Mouse (Mus musculus) cerebellum, postnatal 25 days (tissue): Measurements from ENCODE around the gene Gm49378.

Experiments
- DNase-seq, 2 experiments: peaks; one replicate each; pipeline ENCODE4 v3.0.0; 2021; ENCODE audit warnings: mixed read lengths in 2 of 2

The Gm49378 gene

DNA sequence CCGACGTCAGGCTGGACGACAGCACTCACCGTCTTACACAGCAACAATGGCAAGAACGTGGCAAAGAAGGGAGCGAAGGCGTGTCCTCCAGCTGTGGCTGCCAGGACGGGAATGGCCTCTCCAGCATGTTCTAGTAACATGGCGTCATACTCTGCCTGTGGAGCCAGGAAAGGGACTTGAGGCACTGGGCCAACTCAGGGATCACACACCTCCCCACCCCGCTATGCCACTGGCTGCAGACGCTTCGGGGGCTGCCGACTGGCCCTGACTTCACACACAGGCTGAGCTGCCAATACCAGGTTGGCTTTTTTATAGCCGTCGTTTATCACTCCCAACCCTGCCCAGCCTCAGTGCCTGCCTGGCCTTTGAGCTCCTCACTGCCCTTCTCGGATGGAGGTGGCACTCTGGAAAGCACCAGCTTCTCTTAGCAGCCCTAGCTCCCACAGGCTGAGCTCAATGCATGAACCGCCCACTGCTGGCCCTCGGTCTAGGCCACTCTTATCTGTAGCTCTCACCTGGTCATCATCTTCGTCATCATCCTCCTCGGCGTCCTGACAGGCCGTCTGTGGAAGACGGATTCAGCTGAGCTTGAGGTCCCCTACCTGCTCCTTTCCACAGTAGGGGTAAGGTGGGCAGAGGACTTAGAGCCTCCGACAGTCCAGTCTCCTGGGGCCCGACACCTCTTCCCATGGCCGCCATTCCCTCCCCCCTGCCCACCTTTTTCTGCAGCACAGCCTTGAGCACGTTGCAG is 9.4 kb downstream of the Gm49378 start:
- no peak for DNase-seq

DNA sequence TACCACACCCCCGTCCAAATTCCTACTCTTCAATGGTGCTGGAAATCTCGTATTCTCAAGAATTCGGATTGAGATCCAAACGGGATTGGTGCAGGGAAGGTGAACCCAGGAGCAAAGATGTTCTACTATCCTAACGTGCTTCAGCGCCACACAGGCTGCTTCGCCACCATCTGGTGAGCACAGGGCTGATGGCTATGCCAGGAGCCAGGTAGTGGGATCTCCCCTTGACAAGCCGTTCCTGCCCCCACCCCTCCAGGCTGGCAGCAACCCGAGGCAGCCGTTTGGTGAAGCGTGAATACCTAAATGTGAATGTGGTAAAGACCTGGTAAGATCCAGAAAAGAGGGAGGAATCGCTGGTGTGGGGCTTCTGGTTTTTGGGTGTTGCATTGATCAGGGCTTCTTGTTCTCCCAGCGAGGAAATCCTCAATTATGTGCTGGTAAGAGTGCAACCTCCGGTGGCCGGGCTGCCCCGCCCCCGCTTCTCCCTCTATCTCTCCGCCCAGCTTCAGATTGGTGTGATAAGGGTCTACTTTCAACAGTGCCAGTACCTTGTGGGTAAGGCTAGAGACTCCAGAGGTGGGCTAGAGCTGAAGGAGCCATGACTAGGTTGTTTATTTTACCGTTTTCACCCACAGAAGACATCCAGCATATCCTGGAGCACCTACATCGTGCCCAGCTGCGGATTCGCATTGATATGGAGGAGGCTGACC is 19.1 kb downstream of the Gm49378 start:
- peak; percentile 55 to 65 for DNase-seq

DNA sequence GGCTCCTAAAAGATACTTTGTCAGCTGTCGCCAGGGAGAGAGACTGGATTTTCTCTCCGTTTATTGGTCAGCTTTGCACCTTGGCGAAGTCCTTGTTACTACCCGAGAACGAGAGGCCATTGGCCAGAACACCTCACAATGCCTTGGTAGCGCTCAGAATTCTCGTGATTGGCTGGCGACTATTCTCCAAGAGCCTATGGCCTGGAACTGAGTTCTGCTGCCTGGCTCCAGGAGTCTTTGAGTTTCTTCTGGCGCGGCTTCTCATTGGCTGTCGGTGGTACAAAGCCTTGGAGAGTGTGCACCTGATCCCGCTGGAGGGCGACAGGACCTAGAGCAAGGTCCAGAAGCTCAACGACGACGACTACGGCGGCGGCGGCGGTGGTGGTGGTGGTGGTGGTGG is 19.9 kb downstream of the Gm49378 start, which contains the start of gene Rec8:
Gene Rec8, plus strand, starts transcription at position 216 of the 400 bp plus-strand sequence.
- DNase-seq = peak; percentile 67 to 77

DNA sequence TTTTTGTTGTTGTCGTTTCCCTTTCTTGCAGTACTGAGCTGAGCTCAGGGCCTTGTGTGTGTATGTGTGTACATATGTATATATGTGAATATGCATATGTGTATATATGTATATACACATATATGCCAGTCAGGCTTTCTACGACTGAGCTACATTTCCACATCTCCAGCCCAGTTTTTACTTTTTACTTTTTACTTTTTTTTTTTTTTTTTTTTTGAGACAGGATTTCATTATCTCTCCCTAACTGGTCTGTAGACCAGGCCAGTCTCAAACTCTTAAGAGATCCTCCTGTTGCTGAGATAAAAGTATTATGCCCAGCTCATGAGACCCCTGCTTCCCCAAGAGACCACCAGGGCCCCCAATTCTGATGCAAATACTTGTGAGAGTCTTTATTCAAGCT is 20.9 kb downstream of the Gm49378 start:
- no peak for DNase-seq

DNA sequence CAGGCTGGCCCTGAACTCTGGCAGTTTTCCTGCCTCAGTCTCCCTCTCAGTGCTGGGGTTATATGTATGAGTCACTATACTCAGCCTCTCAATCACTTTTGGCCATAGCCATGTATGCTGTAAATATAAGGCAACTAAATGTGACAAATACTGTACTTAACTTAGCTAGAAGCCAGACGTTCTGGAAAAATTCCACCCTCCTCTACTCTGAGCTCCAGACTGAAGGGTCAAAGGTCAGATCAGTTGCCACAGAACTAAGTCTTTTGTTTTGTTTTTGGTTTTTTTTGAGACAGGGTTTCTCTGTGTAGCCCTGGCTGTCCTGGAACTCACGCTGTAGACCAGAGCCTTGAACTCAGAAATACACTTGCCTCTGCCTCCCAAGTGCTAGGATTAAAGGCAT is 21.8 kb downstream of the Gm49378 start:
- DNase-seq = no peak

DNA sequence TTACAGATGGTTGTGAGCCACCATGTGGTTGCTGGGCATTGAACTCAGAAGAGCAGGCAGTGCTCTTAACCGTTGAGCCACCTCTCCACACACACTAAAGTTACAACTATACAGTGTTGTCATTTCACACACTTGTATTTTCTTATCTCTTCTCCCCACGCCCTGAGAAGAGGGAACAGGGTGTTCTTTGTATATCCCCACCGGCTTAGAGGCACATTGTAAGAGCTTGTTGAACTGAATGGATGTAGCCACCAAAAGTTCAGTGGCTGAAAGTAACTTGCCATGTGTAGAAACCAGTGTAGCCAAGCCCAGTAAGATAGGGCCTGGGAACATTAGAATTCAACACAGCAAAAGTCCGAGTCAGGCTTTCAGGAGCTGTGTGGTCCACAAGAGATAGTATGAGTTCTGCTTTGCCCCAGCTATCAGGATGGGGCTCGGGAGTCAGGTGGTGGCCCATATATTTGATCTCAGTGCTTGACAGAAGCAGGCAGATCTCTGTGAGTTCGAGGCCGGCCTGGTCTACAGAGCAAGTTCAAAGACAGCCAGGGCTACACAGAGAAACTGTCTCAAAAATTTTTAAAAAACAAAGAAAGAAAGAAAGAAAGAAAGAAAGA is 23.0 kb downstream of the Gm49378 start:
- no peak for DNase-seq

DNA sequence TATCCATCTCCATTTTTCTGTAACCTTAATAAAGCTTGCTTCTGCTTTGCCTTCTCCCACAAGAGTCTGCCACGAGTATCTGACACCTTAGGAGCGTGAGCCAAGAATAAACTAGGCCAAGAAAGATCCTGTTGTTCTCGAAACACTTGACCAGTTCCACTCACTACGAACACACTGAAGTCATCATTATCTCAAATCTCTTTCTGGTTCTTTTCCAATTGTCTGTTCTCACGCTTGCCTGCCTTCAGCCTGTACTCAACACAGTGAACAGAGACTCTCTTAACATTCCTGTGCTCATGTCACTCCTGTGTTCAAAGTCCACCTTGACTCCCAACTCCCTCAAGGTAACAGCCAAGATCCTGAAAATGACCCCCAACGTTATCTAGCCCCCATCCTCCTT is 24.3 kb downstream of the Gm49378 start:
- DNase-seq = no peak

DNA sequence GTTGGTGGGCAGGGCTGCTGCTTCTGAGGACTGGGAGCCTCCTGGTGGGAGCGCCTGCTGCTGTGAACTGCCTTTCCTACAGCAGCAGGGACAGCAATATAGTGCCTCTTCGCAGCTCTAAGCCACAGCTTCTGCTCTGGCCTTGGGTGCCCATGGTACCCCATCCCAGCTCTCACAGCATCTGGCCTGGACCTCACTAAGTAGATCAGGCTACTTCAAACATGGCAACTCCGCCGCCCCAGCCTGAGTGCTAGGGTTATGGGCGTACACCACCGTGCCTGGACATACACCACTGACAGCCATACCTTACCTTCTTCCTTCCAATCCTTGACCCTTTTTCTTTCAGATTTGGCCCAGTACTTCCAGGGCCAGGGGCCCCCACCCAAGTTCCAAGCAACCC is 29.4 kb downstream of the Gm49378 start:
- DNase-seq = no peak

DNA sequence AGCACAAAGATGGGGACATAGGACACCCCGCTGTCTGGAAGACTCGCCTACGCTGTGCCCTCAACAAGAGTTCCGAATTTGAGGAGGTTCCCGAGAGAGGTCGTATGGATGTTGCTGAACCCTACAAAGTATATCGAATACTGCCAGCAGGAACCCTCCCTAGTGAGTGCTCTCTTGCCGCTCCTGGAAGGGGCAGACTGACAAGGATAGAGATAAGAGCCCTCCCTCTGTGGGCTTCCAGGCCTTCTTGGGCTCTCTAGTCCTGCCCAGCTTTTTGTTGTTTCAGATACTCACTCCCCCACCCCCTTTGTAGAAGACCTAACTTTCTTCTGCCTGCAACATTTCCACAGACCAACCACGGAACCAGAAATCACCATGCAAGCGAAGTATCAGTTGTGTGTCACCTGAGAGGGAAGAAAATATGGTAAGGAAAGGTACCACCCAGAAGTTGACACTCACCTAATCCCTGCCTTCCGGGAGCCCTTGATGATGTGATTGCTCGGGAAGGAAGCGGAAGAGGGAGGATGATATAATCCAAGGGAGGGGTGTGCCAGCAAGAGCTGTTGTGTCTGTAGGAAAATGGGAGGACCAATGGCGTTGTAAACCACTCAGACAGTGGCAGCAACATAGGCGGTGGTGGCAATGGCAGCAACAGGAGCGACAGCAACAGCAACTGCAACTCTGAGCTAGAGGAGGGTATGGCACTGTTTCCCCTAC is 31.8 kb downstream of the Gm49378 start:
- no peak for DNase-seq

DNA sequence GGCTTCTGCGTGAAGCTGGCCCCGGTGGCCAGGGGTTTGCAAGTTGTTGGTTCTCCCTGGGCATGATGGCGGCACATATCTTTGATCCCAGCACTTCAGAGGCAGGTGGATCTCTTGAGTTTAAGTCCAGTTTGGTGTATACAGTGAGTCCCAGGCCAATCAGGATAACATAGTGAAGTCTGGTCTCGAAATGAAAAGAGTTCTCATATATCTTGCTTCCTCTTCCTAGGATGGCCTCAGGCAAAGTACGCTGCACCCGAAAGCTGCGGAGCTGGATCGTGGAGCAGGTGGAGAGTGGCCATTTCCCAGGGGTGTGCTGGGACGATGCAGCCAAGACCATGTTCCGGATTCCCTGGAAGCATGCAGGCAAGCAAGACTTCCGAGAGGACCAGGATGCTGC is 32.9 kb downstream of the Gm49378 start:
- no peak for DNase-seq

DNA sequence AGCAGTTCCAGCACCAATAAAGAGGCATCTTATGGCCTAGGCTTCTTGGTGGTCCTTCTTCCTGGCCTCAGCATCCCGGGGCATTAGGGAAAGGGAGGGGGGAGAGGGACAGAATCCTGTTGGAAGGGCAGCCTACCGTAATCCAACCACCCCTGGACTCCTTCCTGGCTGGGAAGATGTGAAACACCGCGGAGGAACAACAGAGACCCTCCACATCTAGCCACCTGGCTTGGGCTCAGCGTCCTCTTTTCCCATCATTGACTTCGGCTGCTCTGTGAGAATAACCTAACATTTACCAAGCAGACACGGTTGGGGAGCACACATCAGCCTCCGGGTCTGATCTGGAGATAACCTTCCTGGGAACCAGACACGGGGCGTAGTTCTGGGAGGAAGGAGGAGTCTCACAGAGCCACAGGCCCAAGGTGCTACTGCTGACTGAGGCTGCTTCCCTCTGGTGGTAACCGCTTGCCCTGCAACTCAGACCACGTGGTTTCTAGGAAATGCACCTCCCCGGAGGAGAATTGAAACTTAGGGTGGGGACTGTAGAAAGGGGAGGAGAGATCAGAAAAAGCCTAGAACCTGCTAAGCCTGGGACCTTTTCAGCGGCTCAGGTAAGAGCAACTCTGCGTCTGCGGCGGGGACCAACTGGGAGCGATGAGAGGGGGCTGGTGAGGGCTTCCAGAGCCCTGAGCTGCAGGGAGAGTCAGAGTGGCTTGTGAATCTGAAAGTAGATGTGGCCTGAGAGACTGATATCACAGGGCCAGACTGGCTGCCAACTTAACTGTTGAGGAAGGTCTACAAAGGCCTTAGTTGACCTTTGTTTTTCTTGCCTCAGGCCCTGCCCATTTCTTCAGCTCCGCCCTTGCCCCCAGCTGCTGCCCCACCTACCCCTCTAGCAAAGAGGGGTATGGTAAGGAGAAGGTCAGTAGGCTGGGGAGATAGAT is 33.8 kb downstream of the Gm49378 start:
- peak; percentile 86 to 91 for DNase-seq

DNA sequence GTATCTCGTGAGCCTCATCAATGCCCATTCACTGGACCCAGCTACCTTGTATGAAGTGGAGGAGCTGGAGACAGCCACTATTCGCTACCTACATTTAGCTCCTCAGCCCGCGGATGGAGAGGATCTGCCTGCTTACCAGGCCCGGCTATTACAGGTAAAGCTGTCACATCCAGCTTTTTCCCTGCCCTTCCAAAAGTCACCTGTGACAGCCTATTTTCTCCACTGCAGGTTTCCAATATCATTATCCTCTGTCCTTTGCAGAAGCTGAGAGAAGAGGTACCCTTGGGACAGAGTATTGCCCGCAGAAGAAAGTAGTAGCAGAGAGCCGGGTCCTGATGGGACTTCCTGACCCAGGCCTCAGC is 34.4 kb downstream of the Gm49378 start, which contains the start of gene Irf9:
Gene Irf9, plus strand, starts transcription at position 301 of the 362 bp plus-strand sequence.
- no peak for DNase-seq

DNA sequence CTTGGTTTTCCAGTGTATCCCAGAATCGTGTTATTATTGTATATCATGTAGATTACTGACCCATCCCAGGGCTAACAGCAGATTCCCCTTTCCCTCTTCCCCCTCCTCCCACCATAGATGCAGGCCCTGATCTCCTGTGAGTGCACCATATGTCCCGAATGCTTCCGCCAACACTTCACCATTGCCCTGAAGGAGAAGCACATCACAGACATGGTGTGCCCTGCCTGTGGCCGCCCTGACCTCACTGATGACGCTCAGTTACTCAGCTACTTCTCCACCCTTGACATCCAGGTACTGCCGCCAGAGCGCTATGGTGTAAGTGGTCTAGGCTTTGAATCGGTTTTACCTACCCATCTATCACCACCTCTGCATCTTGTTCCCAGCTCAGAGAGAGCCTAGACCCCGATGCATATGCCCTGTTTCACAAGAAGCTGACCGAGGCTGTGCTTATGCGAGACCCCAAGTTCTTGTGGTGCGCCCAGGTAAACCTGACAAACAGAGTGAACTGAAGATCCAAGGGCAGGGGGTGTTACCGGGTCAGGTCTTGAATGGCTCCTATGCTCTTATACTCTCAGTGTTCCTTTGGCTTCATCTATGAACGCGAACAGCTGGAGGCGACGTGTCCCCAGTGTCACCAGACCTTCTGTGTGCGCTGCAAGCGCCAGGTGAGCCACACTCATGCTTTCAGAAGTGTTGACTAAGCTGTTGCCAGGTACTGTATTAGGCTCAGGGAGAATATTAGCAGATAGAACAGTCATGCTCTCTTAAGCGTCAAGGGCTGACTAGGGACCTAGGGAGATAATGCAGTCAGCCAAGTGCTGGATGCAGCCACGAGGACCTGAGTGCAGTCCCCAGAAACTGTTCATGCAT is 38.9 kb downstream of the Gm49378 start:
- no peak for DNase-seq

DNA sequence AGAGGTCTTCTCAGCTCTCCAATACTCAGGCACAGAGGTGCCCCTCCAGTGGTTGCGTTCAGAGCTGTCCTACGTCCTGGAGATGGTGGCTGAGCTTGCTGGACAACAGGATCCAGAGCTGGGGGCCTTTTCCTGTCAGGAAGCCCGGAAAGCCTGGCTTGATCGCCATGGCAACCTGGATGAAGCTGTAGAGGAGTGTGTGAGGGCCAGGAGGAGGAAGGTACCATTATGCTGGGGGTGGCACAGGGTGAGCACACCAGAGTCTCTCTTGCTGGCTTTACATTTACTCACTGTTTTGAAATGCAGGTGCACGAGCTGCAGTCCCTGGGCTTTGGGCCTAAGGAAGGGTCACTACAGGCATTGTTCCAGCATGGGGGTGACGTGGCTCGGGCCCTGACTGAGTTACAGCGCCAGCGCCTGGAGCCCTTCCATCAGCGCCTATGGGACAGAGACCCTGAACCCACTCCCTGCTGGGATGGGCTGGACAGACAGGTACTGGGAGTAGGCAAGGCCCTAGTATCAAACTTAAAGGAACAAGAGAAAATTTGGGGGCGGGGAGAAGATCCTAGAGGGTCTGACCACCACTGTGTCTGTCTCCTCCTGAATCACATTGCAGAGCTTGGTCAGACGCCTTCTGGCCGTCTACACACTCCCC is 41.5 kb downstream of the Gm49378 start:
- no peak for DNase-seq

DNA sequence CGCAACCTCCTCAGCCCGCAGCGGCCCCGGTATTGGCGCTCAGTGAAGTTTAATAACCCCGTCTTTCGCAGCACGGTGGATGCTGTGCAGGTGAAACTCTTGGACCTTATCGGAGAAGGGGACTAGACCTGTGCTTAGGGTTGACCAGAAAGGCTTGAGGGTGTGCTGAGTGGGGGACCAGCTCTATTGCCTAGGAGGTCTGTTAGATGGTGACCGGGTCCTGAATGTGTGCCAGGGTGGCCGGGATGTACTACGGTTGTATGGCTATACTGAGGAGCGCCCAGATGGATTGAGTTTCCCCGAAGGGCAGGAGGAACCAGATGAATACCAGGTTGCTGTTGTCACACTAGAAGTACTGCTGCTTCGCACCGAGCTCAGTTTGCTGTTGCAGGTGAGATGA is 45.5 kb downstream of the Gm49378 start:
- peak; percentile 33 to 54 for DNase-seq

DNA sequence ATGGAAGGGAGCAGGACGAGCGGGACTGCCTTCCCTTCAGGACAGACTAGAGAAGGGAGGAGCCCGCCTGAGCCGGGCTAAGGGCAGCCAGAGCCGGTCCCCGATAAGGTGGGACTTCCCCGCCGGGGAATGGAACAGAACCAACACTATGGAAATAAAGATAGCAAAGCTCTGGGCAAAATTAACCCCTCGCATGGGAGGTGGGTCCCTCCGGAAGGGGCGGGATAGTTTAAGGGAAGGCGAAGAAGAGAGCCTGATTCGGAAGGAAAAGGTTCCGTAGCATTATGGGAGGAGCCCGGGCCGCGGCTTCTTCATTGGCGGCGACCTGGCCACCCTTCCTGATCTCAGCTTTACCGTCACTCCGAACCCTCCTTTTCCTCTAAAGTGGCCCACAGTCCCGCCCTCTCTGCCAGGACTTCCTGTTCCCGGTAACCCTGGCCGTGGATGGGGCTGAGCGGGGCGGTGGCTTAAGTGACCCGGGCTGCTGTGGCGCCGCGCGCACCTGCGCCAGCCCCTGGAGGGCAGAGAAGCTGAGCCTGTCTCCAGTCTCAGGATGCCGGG is 46.3 kb downstream of the Gm49378 start, which contains the start of gene Rnf31:
Gene Rnf31, plus strand, starts transcription at position 378 of the 561 bp plus-strand sequence.
- DNase-seq = peak; percentile 90 to 94

DNA sequence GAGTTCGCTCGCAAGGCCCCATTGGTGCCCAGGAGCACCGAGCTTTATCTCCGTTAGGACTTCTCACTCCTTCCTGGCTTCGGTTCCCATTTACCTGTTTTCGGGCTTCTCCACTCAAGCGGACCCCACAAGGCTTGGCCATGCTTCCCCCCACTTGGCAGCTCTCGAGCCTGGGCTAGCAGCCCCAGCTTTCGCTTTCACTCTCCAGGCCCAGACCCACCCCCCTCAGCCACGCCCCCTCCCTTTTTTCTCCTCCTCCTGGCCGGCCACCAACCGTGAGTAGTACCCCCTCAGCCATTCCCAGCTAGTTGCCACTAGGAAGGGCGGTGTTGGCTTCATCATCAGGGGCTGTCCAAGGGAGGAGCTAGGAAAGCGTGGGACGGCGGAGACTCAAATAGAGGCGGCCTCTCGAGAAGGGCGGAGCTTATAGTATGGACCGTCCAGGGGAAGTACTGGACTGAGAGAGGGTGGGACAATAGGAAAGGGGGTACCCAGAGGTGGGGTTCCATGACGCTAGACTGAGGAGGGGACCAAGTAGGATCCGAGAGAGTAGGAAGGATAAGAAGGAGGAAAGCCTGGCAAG is 46.9 kb downstream of the Gm49378 start, which contains the start of gene Psme2:
Gene Psme2, minus strand, starts transcription at position 366 of the 583 bp plus-strand sequence.
- DNase-seq = peak; percentile 76 to 83

DNA sequence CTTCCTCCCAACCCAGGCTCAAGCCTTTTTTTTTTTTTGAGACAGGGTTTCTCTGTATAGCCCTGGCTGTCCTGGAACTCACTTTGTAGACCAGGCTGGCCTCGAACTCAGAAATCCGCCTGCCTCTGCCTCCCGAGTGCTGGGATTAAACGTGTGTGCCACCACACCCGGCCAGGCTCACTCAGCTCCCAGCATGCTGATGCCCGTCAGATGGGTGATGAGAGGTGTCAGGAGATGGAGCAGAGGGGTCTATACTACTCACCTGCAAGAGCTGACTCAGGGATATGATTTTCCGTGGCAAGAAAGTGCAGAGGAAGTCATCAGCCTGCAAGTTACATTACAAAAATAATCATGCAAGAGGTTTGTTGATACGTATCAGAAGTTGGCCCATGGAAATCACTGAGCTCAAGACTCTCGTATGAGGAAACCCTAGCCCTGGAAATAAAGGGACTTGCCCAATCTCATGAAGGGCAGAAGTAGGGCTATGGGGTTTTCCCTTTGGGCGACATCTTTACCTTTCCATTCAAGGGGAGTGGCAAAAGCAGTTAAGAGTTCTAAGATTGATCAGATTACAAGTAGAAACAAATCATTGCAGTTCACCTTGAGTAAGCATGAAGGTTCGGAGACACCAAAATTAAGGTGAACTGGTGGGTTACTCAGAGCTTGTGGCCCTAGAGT is 47.8 kb downstream of the Gm49378 start:
- DNase-seq = no peak

DNA sequence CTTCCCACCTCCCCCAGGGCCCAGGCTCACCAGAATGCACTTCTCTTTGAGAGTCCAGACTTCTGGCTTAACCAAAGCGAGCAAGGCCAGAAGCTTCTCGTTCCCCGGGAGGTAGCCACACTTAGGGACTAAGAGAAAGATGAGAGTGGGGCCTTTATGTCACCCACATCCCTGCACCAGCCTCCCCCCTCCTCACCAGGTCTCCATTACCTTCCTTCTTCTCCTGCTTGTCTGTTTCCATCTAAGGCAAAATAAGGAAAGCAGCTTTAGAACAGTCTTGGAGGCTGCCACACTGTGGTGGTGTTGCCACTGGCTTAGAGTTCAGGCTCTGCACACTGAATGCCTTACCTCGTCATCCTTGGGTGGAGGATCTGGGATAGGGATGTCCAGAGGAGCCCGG is 48.4 kb downstream of the Gm49378 start:
- no peak for DNase-seq
